Mouse (Mus musculus): Measurements from ENCODE around the gene Slc2a13. TPM values are rescaled to one million over a fixed set of nuclear protein-coding genes. Genes with fewer than 3 reads are reported as not detected.
A peak's percentile ranks its signal among the peaks of the same experiment; 100 is the strongest.

Gene Slc2a13
- total RNA-seq (2021) = under 1 TPM; 0.68 to 0.90 TPM
- long read RNA-seq, experiment 1, partial matches to known transcripts = 1 of 2 reads
- long read RNA-seq, experiment 1, other reads (novel, unspliced or antisense) = 1 of 2 reads
- long read RNA-seq, experiment 2 = 0 reads

DNA sequence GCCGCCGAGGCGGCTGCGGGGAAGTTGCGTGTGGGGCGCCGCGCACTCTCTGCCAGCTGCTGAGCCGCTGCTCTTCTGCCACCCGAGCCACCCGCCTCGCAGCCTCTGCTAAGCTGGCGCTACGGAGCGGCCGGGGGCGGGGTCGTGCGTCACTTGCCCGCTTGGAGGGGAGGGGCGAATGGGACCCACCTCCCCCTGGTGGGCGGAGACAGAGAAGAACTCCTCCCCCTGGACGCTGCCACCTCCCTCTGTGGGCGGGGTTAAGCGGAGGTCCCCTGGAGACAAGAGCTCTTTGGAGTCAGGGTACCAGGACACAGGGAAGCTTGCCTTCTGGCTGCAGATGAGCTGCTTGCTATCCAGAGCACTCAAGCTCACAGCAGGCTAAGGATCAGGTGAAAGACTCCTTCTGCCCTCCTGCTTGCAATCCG is at the start of gene Slc2a13:
Gene Slc2a13 (minus strand): TSS at position 151 of the 428 bp plus-strand sequence.
- DNase-seq (ENCODE audit: low spot score) = peak; percentile 86

DNA sequence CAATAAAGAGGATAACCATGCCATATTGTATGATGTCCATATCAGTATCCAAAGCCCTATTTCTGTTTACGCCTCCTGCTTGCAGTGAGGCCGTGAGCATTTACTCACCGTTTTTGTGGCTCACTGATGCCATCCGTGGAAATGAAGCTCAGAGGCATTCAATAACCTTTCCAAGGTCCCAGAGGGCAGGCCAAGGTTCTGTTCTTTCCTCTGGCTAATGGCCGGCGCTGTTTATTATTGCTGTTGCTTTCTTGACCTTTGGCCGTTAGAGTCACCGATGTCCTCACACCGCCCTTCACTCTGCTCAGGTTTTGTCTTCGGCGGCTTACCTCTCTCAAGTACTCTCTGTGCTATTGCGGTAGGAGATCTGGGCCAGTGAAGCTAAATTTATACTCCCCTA is 43.0 kb upstream of the Slc2a13 start:
- no peak for DNase-seq (ENCODE audit: low spot score)

DNA sequence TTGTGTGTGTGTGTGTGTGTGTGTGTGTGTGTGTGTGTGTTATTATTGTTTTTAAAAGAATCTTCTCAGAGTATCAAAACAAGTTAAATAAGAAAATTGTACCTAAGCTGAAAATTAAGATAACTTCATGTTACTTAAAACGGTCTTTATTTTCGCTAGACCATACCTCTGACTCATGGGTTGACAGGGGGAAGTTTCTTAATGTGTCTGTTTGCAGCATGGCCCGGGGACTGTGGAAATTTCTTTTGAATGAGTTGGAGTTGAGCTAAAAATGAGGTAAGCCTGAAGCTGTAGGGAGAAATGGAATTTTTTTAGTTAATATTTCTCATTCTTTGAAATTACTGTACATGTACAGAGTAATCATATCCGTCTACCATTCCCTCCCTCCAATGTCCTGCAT is 42.5 kb upstream of the Slc2a13 start:
- DNase-seq (ENCODE audit: low spot score) = no peak

DNA sequence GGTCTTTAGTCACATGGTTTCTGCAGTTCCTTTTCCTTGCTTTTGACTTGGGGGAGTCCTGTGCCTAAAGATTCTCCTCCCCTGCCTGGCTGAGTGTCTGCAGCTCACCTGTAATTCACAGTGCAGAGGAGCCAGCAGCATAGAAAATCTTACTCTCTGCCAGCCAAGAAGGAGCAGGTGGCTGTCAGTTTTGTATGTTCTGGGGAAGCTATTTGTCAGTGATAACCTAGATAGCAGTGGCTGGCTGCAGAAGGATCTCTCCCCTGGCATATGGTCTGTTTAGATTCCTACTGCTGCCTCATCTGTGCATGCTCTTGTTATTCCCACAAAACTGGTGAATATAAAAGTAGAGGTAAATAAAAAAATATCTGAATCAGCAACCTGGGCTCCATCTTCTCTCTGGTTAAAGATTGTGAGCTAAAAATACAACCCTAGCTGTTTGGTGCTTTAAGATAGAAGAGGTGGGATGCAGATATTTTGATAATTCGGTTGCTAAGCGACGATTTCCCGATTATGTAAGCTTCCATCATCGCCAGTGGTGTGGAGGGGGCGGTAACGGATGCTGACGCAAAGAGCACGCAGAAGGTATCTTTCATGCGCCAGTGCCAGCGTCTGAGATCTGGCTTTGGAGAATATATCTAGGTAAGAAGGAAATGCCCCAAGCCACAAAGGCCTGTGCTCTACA is 41.1 kb upstream of the Slc2a13 start:
- no peak for DNase-seq (ENCODE audit: low spot score)

DNA sequence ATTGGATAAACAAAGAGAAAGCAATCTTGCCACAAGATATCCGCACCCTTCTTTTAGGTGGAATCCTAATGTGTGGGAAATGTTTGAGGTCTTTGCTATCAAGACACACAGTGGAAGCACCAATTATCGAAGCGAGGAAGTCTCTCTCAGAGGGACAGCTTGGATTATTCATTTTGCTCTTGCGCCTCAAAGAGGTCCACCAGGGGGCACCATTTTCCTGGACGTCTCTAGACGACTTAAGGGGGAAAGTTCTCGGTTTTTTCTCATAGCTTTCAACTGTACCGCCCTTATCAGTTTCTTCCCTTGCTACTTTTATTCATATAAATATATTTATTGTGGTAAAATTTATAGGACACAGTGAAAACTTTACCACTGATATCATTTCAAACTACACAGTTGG is 36.7 kb upstream of the Slc2a13 start:
- peak; percentile 54 for DNase-seq (ENCODE audit: low spot score)

DNA sequence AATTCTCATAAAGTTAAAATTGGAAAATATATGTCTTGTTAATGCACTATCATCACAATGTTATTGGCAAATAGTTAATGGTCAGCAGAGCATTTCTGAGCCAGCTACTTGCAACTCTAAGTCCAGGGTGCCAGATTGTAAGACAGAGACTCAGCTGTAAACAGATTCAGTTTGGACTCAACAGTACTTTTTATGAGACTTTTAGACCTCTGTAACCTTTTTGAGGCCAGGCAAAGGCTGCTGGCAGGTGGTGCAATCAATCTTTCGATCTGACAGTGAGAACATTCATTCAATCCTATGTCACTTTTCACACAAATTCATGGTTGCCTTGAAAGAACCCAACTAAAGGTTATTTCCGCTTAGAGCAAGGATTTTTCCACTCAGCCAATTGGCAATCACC is 35.8 kb upstream of the Slc2a13 start:
- no peak for DNase-seq (ENCODE audit: low spot score)

DNA sequence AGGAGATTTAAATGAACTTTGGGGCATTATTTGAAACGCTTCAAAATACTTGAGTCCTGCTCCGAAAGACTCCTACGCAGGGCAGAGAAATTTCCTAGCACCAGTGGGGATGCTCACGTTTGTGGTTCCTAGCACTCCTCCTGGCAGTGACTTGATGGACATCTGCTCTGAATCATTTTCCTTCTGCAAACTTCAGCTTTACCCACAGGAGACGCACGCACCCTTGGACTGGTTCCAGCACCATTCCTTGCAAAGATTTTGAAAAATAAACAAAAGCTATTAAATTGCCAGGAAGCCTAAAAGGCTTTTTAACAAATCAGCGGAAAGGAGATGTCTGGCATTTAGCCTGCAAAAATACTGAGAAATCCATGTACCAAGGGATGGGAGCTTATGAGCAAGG is 28.1 kb upstream of the Slc2a13 start:
- no peak for DNase-seq (ENCODE audit: low spot score)

DNA sequence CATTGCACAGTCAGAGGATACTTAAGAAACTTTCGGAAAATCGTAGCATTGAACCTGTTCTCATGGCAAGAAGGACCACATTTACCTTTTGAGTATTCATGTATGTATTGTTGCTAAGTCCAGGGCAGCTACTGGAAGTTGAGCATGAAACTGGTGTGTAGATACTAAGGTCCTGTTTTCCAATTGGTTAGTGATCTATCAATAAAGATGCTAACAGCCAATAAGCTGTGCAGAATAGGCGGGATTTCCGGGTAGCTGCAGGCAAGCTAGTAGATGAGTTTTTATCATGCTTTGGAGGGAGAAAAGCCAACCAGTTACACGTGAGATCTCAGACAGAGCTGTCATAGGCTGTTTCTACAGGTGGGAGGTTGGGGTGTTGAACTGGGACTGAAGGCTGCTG is 24.2 kb upstream of the Slc2a13 start:
- DNase-seq (ENCODE audit: low spot score) = no peak

DNA sequence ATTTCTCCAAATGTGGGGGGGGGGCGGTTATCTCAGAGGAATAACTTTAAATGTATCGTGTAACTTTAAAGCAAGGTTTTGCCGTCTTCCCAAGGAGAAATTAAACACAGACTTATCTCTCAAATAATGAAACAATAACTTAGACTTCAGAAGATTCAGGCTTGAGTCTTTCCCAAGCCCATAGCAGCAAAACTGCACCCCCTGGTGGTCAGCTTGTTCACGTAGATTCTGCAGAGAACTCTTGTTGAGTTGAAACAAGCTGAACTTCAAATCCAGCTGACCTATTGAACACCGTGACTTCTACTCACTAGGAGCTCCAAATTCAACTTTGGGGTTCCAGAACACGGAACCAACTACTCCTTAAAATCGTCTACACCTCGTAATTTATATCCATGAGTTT is 1.4 kb upstream of the Slc2a13 start:
- DNase-seq (ENCODE audit: low spot score) = peak; percentile 78

DNA sequence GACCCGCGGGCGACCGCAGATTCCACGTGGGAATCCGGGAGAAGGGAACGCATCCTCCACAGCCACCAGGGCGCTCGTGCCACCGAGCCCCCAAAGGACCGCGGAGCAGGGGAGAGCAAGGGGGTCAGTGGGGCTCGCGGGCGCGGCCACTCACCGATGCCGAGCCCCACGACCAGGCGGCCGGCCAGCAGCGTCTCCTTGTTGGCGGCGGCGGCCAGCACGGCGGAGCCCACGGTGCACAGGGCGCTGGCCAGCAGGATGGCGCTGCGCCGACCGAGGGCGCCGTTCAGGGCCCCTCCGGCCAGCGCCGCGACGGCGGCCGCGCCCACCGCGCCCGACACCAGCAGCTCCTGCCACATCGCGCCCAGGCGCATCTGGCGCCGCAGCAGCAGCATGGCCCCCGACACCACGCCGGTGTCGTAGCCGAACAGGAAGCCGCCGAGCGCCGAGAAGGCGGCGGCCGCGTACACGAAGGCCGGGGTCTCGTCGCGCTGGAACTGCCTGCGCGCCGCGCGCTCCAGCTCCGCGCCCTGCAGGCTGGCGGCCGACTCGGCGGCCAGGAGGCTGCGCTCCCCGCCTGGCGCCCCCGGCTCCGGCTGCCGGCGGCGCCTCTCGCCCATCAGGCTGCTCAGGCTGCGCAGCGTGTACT is 516 bp downstream of the Slc2a13 start:
- peak; percentile 9 for DNase-seq (ENCODE audit: low spot score)

DNA sequence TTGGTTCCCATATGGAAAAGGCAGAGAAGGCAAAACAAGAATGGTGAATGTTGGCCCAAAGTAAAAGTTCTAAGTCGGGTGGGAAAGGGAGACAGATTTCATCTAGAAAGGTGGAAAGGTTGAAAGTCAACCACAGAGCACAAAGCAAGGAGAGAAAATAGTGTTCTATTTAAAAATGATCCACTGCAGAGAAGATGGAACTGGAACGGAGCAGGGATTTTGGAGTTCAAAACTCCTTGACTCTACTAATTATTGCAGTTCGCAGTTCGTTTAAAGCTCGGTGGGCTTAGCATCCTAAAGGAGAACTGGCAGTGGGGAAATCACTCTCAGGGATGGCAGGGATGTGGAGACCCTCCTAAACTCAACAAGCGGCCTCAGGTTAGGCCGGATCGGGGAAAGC is 1.1 kb downstream of the Slc2a13 start:
- no peak for DNase-seq (ENCODE audit: low spot score)

DNA sequence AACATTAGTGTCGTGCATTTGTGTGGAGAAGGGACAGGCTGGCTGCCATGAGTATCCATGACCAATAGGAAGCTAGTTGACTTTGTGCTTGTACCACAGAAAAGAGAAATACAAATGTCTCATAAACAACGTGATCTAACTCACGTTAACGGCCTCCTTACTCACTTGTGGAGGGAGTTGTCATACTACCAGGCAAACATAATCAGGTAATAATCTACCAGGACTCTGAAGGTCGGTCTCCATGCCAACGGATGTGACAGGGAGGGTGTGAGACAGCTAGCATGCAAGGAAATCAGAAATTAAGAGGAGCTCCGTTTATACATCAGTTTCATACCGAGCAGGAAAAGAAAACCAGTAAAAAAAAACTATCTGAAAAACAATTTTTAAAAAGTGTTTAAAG is 6.3 kb downstream of the Slc2a13 start:
- no peak for DNase-seq (ENCODE audit: low spot score)

DNA sequence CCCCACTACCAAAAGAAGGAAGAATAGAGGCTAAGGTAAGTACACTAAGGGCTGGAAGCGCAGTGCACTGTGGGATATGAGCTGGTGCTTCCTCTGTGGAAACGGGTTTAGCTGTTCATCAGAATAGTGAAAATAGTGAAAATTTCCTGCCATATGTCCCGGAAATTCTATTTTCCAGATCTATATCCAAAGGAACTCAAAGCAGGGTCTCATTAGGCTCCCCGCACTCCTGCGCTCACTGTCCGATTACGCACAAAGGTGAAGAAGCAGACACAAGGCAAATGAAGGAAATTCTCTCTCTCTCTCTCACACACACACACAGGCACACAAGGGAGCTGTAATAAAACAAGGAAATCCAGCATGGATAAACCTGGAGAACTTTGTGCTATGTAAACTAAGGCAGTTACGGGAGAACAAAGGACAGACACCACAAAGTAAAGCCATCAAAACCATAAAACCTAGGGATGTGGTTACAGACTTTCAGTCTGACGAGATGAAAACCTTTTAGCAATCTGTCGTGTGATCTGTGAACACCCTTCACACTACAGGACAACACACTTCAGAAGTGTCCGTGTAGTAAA is 7.9 kb downstream of the Slc2a13 start:
- DNase-seq (ENCODE audit: low spot score) = no peak

DNA sequence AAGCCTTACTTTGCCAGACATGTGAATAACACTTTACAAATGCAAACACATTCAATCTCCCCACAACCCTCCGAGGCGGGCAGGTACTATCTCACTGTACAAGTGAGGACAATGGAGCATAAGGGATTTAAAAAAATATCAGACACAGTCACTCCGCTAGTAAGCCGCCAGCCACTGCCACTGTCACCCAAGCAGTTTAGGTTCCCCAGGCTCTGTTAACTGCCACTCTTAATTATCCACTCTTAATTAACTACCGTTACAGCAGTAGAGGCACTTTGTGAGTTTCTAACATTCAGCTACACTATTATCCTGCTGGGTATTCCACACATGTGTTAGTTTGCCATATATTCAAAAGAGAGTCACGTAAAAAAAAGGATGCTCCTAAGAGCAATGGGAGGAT is 11.3 kb downstream of the Slc2a13 start:
- DNase-seq (ENCODE audit: low spot score) = no peak

DNA sequence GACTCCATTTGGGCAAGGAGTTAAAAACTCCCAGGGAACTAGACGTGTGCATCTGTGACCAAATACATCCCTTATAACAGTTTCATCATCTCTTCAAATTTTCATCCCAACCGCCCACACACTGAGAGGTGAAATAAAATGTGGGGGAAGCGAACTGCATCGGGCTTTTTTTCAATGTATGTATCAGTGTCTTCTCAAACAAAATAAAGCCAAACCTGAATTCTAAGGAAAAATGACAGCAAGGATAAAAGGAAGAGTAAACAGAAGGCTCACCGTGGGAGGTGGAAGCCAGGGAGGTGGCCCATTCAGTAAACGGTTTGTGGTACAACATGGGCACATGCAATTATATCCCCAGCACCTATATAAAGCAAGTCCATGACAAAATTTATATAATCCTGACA is 17.7 kb downstream of the Slc2a13 start:
- DNase-seq (ENCODE audit: low spot score) = no peak

DNA sequence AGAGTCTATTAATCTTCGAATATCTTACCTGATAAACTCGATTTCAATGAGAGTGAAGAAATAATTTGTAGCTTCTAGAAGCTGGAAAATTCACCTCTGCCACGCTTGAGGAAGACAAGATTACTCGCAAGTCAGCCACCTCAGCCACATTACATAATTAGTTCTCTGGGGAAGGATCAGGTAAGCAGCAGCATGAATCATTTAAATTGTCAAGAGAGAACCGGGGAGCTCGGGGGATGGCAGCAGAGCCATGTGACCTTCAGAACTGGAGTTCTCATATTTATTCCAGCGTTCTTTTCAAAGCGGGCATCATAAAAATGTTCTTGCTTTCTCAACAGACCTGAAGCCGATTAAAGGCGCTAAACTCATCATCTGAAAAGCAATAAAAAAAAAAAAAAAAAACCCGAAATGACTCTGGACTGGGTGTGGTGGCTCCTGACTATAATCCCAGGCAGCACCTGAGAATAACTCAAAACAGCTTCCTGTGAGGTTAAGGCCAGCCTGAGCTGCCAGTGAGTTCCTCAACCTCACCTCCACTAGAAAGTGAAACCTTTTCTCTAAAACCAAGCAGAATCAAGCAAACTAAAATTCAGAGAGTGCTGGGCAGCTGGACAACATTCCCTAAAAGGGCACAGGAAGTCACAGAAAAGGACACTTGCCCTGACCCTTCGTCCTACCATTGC is 24.3 kb downstream of the Slc2a13 start:
- DNase-seq (ENCODE audit: low spot score) = no peak

DNA sequence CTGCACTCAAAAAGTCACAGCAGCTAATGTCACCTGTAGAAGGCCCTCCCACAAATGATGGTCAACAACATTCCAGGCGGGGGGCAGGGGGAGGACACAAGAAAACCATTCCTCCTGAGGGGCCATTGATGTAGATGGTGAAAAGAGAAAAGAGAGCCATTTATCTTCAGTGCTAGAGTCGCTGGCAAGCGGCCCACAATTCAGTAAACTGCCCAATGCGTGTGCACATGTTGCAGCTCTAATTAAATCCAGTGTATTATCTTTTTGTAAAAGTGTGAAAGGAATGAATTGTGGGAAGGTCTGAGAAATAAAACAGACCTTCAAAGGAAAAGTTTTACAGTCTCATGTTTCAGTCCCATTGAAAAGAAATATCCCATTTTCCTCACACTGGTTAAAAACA is 28.5 kb downstream of the Slc2a13 start:
- DNase-seq (ENCODE audit: low spot score) = no peak

DNA sequence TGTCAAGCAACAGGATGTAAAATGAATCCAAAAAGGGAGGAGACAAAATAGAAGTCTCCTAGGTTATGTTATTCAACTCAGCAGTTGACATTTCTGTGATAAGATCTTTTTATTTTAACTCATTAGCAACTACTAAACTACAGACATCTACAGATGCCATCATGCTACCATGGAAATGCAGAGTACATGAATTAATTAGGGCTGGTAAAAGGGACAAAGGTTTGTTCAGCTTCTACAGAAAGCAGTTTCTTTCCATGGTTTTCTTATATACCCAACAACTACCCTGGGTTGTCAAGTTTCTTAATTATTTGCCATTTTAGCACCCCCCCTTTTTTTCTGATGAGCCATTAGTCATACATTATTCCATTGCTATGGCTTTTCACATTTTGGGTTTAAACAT is 34.6 kb downstream of the Slc2a13 start:
- DNase-seq (ENCODE audit: low spot score) = no peak

DNA sequence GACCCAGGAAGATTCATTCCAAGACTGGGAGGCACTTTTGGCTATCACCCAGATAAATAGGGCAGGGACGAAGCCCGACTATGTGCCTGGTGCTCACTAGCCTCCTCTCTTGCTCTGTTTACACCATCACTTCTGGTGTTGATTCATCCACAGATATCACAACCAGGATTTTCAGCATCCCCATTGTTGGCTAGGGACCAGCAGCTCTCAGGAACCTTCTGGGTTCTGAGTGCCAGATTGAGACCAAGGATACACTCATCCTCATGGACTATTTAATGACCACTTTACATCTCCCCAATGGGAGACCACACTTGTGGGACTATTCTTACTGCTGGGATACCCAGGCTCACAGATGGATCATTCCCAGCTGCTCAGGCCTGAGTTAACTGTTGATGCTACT is 46.2 kb downstream of the Slc2a13 start:
- no peak for DNase-seq (ENCODE audit: low spot score)

DNA sequence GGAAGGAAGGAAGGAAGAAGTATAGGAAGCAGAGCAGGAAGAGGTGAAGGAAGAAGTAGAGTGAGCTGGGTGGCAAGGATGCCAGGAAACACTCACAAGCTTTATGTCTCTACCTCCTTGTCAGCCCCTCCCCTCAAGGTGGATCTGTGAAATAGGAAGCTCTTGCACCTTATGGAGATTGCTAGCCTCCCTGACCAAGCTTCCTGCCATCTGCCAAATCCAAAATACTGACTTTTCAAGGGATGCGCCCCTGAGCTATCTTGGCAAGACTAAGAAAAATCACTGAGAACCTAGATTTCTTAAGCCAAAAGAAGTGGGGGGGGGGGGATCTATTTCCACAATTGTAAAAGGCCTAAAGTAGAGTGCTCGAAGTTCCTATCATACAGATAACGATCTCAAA is 46.9 kb downstream of the Slc2a13 start:
- no peak for DNase-seq (ENCODE audit: low spot score)

DNA sequence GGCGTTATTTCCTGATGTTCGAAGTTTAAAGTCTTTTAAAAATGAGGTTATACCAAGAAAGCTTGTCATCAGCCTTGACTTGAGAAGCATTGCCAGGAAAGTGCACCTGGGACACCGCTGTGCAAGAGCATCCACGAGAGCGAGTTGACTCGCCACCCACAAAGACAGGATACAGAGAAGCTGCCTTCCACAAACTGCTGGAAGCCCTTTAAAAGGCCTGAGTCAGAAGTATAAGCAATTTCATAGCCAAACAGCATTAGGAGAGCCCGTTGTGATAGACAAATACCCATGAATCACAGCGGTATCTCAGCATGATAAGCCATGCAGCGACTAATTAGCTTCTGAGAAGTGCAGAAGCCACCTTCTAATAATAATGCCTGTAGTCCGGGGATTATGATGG is 48.6 kb downstream of the Slc2a13 start:
- no peak for DNase-seq (ENCODE audit: low spot score)

DNA sequence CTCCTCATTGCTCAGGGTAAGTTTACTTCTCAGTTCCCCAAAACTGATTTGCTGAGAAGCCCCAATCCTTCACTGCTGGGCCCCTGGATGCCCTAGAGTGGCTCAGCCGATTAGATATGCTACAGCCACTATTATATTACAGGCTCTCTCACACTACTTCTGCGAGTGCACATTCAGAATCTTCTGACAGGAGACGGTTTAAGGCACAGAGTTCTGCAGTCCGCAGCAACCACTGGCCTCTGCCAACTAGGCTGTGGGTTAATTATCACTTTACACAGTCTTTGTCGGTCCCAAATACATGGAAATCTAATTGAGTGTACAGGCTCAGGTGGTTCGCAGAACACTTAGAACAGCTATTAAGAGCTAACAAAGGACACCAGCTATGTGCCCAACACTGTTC is 69.8 kb downstream of the Slc2a13 start:
- DNase-seq (ENCODE audit: low spot score) = no peak
